Mouse (Mus musculus): ENCODE measurements around the gene Selenon. TPM values are rescaled to one million over a fixed set of nuclear protein-coding genes. Genes with fewer than 3 reads are reported as not detected.
A peak's percentile ranks its signal among the peaks of the same experiment; 100 is the strongest.

Gene Selenon
- polyA plus RNA-seq, 1 experiment from 2014 or later = 16.7 TPM

DNA sequence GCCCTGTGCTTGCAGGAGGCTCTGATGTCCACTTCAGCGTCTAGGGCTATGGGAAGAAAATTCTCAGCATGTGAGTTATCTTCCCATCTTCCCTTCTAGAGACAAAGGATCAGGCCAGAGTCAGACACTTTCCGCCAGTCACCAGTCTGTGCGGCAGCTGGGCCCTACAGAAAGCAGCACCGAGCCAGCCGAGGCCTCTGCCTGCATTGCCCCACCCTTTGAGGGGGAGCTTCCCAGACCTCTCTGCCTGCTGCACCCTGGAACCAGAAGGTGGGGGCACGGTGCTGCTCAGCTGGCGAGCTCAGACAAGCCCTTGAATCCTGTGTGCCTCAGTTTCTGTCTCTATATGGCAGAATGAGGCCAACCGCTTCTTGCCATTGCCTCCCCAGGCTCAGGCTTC lies 29.4 kb upstream of the Selenon start:
- 0 out of 2 replicates have a peak overlapping the region, but pooled peaks have one; percentile 10 for H3K27ac ChIP-seq (ENCODE audit: low read depth, low read length)
- H3K36me3 ChIP-seq (ENCODE audit: control insufficient read depth, insufficient read depth, low read length) = no peaks in the 10 kb centered on the region
- no peaks in the 10 kb centered on the region for H3K27me3 ChIP-seq (ENCODE audit: control insufficient read depth, insufficient read depth, low read length)
- H3K4me3 ChIP-seq (ENCODE audit: low read depth, low read length) = no peak overlapping the region
- no peak for ATAC-seq (ENCODE audit: low FRiP score)
- no peak overlapping the region for H3K4me2 ChIP-seq (replicated peaks; ENCODE audit: low read depth, low read length)
- no peak for DNase-seq (ENCODE audit: low spot score)
- peaks cover 5% of the 10 kb centered on the region for H3K4me1 ChIP-seq (replicated peaks; ENCODE audit: control insufficient read depth, insufficient read depth, low read length)
- H3K9ac ChIP-seq (ENCODE audit: low read depth, low read length) = no peak overlapping the region
- H3K9me3 ChIP-seq (ENCODE audit: control insufficient read depth, low read length) = no peaks in the 10 kb centered on the region
- WGBS = 62% methylated on average over 8 of the region's 8 CpGs

DNA sequence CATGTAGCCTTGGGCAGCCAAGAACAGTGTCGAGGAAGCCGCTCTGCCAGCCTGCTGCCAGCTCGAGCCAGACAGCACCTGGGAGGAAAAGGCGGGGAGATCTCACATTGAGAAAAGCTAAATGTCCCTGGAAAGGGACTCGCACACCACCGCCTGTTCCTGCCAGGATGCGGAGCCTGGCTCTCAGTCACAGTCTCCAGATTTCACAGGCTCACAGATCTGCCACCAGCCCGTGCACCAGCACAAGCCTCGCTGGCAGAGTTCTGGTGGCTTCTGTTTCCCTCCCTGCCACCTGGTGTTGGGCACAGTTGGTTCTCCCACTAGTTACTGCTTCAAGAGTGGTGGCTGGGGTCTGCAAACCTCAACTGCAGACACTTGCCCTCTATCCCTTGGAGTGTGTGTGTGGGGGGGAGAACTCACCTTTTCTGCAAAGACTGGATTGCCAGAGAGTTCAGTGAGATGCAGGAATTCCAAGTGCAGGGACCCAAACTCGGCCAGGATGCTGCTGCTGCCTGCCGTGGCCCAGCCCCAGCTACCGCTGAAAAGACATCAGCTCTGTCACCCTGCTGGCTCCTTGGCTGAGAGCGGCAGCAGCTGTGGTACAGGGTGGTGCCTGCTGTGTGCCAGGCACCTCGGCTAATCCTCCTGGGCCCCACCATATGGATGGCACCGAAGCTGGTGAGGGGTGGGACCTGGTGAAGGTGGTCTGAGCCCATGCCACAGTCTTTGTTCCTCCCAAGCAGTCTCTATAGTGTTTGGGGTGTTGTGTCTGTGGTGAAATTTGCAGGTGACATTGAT lies 28.6 kb upstream of the Selenon start:
- Histone ChIP-seq H3K4me3 (ENCODE audit: low read depth, low read length) (no peak overlapping the region), H3K4me1 (replicated peaks; ENCODE audit: control insufficient read depth, insufficient read depth, low read length) (peaks cover 5% of the 10 kb centered on the region), H3K9ac (ENCODE audit: low read depth, low read length) (no peak overlapping the region), H3K4me2 (replicated peaks; ENCODE audit: low read depth, low read length) (no peak overlapping the region), H3K27me3 (ENCODE audit: control insufficient read depth, insufficient read depth, low read length) (no peaks in the 10 kb centered on the region), H3K36me3 (ENCODE audit: control insufficient read depth, insufficient read depth, low read length) (no peaks in the 10 kb centered on the region), H3K27ac (ENCODE audit: low read depth, low read length) (no peak overlapping the region), H3K9me3 (ENCODE audit: control insufficient read depth, low read length) (no peaks in the 10 kb centered on the region)
- DNase-seq (ENCODE audit: low spot score) (no peak), ATAC-seq (ENCODE audit: low FRiP score) (no peak)
- 78% methylated on average over 15 of the region's 15 CpGs for WGBS

DNA sequence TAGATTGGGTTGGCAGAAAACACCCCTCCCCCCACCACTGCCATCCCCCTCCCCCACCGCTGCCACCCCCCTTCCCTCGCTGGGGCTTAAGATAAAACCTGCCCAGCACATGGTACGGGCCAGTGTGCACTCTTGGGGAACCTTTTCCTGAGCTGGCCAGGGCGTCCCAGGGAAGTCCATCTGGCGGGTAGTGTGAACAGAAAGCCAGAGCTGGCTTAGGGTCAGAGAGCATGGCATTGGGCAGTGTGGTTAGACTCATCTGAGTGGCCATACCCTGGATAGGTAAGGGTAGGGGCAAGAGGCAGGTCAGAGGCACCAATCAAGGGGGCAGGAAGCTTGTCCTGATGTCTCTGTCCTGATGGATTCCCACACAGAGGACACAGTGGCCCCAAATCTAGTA lies 27.7 kb upstream of the Selenon start:
- no peaks in the 10 kb centered on the region for H3K9me3 ChIP-seq (ENCODE audit: control insufficient read depth, low read length)
- H3K27me3 ChIP-seq (ENCODE audit: control insufficient read depth, insufficient read depth, low read length) = no peaks in the 10 kb centered on the region
- WGBS = 47% methylated on average over 5 of the region's 5 CpGs
- ATAC-seq (ENCODE audit: low FRiP score) = no peak
- DNase-seq (ENCODE audit: low spot score) = no peak
- H3K4me1 ChIP-seq (replicated peaks; ENCODE audit: control insufficient read depth, insufficient read depth, low read length) = peaks cover 5% of the 10 kb centered on the region
- H3K27ac ChIP-seq (ENCODE audit: low read depth, low read length) = no peak overlapping the region
- no peak overlapping the region for H3K4me3 ChIP-seq (ENCODE audit: low read depth, low read length)
- no peaks in the 10 kb centered on the region for H3K36me3 ChIP-seq (ENCODE audit: control insufficient read depth, insufficient read depth, low read length)
- H3K4me2 ChIP-seq (replicated peaks; ENCODE audit: low read depth, low read length) = no peak overlapping the region
- H3K9ac ChIP-seq (ENCODE audit: low read depth, low read length) = no peak overlapping the region; the same call in 1 of the 2 replicates

DNA sequence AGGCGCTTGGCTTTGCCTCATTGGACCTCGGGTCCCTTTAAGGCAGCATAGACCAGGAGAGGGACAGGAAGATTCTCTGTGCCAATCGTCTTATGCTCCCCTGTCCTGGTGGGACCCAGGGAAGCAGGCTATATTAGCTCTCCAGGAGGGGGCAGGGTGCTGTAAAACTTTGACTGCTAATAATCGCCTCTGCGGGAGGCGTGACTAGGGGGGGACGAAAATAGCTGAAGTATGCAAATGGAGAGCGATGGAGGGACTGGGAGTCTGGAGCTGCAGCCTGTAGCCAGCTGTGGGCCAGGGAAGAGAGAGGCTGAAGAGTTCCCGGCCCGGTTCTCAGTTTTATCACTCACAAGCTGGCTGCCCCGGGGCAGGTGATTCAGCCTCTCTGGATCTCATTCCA lies 27.2 kb upstream of the Selenon start:
- ATAC-seq (ENCODE audit: low FRiP score) (no peak), DNase-seq (ENCODE audit: low spot score) (no peak)
- no peaks in the 10 kb centered on the region for H3K36me3 ChIP-seq (ENCODE audit: control insufficient read depth, insufficient read depth, low read length)
- no peak overlapping the region for H3K27ac ChIP-seq (ENCODE audit: low read depth, low read length)
- H3K4me2 ChIP-seq (replicated peaks; ENCODE audit: low read depth, low read length) = no peak overlapping the region
- no peak overlapping the region for H3K4me3 ChIP-seq (ENCODE audit: low read depth, low read length)
- H3K4me1 ChIP-seq (replicated peaks; ENCODE audit: control insufficient read depth, insufficient read depth, low read length) = peaks cover 5% of the 10 kb centered on the region
- H3K27me3 ChIP-seq (ENCODE audit: control insufficient read depth, insufficient read depth, low read length) = no peaks in the 10 kb centered on the region
- 25% methylated on average over 11 of the region's 11 CpGs for WGBS
- H3K9me3 ChIP-seq (ENCODE audit: control insufficient read depth, low read length) = no peaks in the 10 kb centered on the region
- H3K9ac ChIP-seq (ENCODE audit: low read depth, low read length) = peak overlapping the region; percentile 1; the same call in 1 of the 2 replicates

DNA sequence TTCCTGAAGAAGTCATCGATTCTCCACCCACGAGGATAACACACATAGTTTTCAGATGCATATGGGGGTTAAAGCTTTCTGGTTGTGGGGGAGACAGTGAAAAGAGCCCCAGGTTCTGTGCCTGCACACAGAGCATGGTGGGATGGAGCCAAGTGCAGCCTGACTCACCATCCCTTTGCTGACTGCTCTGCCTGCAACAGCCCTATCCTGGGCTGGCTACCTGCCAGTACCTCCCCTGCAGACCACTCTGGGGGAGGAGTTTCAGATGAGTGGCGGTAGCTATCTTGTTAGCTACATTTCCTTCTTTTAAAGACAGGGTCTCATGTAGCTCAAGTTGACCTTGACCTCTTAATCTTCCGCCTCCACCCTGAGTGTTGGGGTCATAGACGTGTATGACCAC lies 26.4 kb upstream of the Selenon start:
- 74% methylated on average over 5 of the region's 5 CpGs for WGBS
- no peaks in the 10 kb centered on the region for H3K36me3 ChIP-seq (ENCODE audit: control insufficient read depth, insufficient read depth, low read length)
- H3K9me3 ChIP-seq (ENCODE audit: control insufficient read depth, low read length) = no peaks in the 10 kb centered on the region
- no peak overlapping the region for H3K9ac ChIP-seq (ENCODE audit: low read depth, low read length)
- H3K27me3 ChIP-seq (ENCODE audit: control insufficient read depth, insufficient read depth, low read length) = no peaks in the 10 kb centered on the region
- H3K27ac ChIP-seq (ENCODE audit: low read depth, low read length) = no peak overlapping the region
- no peak overlapping the region for H3K4me3 ChIP-seq (ENCODE audit: low read depth, low read length)
- peaks cover 5% of the 10 kb centered on the region for H3K4me1 ChIP-seq (replicated peaks; ENCODE audit: control insufficient read depth, insufficient read depth, low read length)
- no peak for ATAC-seq (ENCODE audit: low FRiP score)
- DNase-seq (ENCODE audit: low spot score) = no peak
- H3K4me2 ChIP-seq (replicated peaks; ENCODE audit: low read depth, low read length) = no peak overlapping the region

DNA sequence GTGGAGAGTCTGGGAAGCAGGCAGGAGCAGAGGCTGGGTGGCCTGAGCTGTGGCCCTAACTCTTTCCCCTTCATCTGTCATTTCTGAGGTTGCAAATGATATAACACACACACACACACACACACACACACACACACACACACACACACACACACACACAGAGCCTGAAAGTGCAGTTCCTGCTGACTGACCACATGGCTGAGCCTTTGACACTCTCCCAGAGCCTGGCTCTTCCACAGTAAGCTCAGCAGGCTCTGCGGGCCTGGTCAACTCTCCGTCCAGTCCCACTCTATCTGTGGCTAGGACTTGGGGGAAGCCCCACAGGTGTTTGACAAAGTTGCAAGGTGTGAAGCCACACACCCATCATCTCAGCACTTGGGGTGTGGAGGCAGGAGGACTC lies 25.3 kb upstream of the Selenon start:
- 76% methylated on average over 2 of the region's 2 CpGs for WGBS
- Histone ChIP-seq H3K9ac (ENCODE audit: low read depth, low read length) (no peak overlapping the region), H3K4me3 (ENCODE audit: low read depth, low read length) (no peak overlapping the region), H3K27me3 (ENCODE audit: control insufficient read depth, insufficient read depth, low read length) (no peaks in the 10 kb centered on the region), H3K4me1 (replicated peaks; ENCODE audit: control insufficient read depth, insufficient read depth, low read length) (peaks cover 5% of the 10 kb centered on the region), H3K36me3 (ENCODE audit: control insufficient read depth, insufficient read depth, low read length) (no peaks in the 10 kb centered on the region), H3K9me3 (ENCODE audit: control insufficient read depth, low read length) (no peaks in the 10 kb centered on the region), H3K4me2 (replicated peaks; ENCODE audit: low read depth, low read length) (no peak overlapping the region), H3K27ac (ENCODE audit: low read depth, low read length) (no peak overlapping the region)
- DNase-seq (ENCODE audit: low spot score) = no peak
- ATAC-seq (ENCODE audit: low FRiP score) = no peak

DNA sequence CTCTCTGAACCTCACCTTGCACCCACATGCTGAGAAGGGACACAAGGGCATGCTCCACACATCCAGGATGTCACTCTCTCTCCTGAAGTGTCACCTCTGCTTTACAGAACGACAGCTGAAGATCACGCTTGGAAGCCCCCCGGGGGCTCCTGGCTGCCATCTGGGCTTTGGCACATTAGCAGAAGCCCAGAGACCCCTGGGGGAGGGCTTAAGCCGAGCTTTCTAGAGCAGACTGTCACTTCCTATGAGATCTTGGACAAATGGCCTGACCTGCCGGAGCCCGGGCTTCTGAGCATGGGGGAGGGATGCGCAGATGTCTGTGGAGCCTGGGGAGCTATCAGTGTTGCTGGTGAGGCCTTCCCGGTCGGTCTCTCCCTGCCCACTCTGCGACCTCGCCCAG lies 23.5 kb upstream of the Selenon start:
- Histone ChIP-seq H3K9me3 (ENCODE audit: control insufficient read depth, low read length) (no peaks in the 10 kb centered on the region), H3K36me3 (ENCODE audit: control insufficient read depth, insufficient read depth, low read length) (no peaks in the 10 kb centered on the region), H3K4me1 (replicated peaks; ENCODE audit: control insufficient read depth, insufficient read depth, low read length) (peaks cover 3% of the 10 kb centered on the region), H3K27ac (ENCODE audit: low read depth, low read length) (peak overlapping the region; percentile 36; the same call in 1 of the 2 replicates), H3K4me3 (ENCODE audit: low read depth, low read length) (no peak overlapping the region), H3K27me3 (ENCODE audit: control insufficient read depth, insufficient read depth, low read length) (no peaks in the 10 kb centered on the region), H3K4me2 (replicated peaks; ENCODE audit: low read depth, low read length) (no peak overlapping the region), H3K9ac (ENCODE audit: low read depth, low read length) (no peak overlapping the region)
- ATAC-seq (ENCODE audit: low FRiP score) (0 out of 2 replicates have a peak, but pooled peaks have one; percentile 30), DNase-seq (ENCODE audit: low spot score) (peak; percentile 40)
- 47% methylated on average over 11 of the region's 11 CpGs for WGBS

DNA sequence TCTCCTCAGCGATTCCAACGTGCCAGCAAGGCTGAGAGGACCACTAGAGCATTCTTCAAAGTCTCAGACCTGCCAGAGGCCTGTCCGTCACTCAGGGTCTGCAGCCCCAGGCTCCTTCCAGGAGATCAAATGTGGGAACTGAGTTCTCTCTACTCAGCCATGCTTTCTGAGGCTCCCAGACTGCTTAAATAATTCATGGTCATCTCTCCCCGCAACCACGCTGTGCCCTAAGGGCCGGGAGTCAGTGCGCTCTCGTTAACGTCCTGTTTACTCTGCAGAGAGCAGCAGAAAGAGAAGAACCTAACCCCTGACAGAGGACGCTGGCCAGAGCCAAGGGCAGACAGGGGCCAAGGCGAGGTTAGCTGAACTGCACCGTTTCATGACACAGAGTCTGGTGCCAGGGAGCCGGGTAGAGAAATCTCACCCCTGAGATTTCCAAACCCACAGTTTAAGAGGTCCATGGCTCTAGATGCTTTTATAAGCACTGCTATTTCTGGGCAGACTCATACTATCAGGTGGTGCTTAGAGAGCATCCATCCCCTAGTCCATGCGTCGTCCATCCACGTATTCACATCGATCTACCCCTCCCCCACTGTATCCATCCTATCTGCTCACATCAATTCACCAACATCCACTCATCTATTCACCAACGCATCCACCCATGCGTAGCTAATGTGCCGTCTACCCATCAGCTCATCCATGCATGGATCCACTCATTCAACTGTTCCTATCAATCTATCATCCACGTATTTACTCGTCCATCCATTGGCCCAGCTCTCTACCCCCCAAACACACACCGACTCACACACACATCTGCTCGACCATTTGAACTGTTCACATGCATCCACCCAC lies 20.7 kb upstream of the Selenon start:
- H3K4me2 ChIP-seq (replicated peaks; ENCODE audit: low read depth, low read length) = no peak overlapping the region
- H3K9ac ChIP-seq (ENCODE audit: low read depth, low read length) = no peak overlapping the region
- ATAC-seq (ENCODE audit: low FRiP score) = no peak
- no peak overlapping the region for H3K27ac ChIP-seq (ENCODE audit: low read depth, low read length)
- no peak overlapping the region for H3K4me3 ChIP-seq (ENCODE audit: low read depth, low read length)
- no peak for DNase-seq (ENCODE audit: low spot score)
- H3K4me1 ChIP-seq (replicated peaks; ENCODE audit: control insufficient read depth, insufficient read depth, low read length) = no peaks in the 10 kb centered on the region; the same call in 1 of the 2 replicates
- H3K27me3 ChIP-seq (ENCODE audit: control insufficient read depth, insufficient read depth, low read length) = no peaks in the 10 kb centered on the region
- no peaks in the 10 kb centered on the region for H3K9me3 ChIP-seq (ENCODE audit: control insufficient read depth, low read length)
- WGBS = 86% methylated on average over 24 of the region's 24 CpGs
- H3K36me3 ChIP-seq (ENCODE audit: control insufficient read depth, insufficient read depth, low read length) = no peaks in the 10 kb centered on the region
